Mouse (Mus musculus) ES-Bruce4 (cell line): ENCODE data around the gene Vmn1r188. TPM values are rescaled to one million over a fixed set of nuclear protein-coding genes. Genes with fewer than 3 reads are reported as not detected.
"Not testable (repeated sequence)": the region's sequence is repeated elsewhere in the genome, so short reads cannot be mapped to it uniquely, and the experiment has no call there.

Experiments
- H3K27ac ChIP-seq: 2 replicates; pipeline ENCODE4 v1.5.1; 2012; ENCODE audit warnings: low read length, inconsistent platforms; ENCODE audit not compliant: insufficient read depth
- H3K27me3 ChIP-seq: 2 replicates; pipeline ENCODE4 v1.6.1; 2012; ENCODE audit warnings: mild to moderate bottlenecking, low read length, inconsistent platforms; ENCODE audit not compliant: control insufficient read depth, poor library complexity, insufficient read depth, severe bottlenecking
- H3K36me3 ChIP-seq: 2 replicates; pipeline ENCODE4 v1.6.1; 2012; ENCODE audit warnings: inconsistent platforms, mild to moderate bottlenecking, low read length, moderate library complexity; ENCODE audit not compliant: control insufficient read depth, poor library complexity, insufficient read depth, severe bottlenecking
- H3K4me1 ChIP-seq: one replicate; pipeline ENCODE4 v1.8.1; 2011; ENCODE audit warnings: low read length; ENCODE audit not compliant: control insufficient read depth, insufficient read depth
- H3K4me3 ChIP-seq: 2 replicates; pipeline ENCODE4 v1.5.1; 2011; ENCODE audit warnings: low read depth, mild to moderate bottlenecking, low read length
- H3K9ac ChIP-seq: 2 replicates; pipeline ENCODE4 v1.6.1; 2012; ENCODE audit warnings: low read depth, mild to moderate bottlenecking, inconsistent platforms; ENCODE audit not compliant: poor library complexity, severe bottlenecking
- H3K9me3 ChIP-seq: replicated peaks from 2 replicates; pipeline ENCODE4 v1.6.1; 2012; ENCODE audit warnings: mild to moderate bottlenecking, low read length, inconsistent platforms; ENCODE audit not compliant: control insufficient read depth, poor library complexity, insufficient read depth, severe bottlenecking
- CTCF ChIP-seq: IDR thresholded peaks from one replicate; pipeline ENCODE4 v1.8.1; 2011; ENCODE audit warnings: low read depth, low read length
- EP300 ChIP-seq: IDR thresholded peaks from 2 replicates; pipeline ENCODE4 v1.6.1; 2011; ENCODE audit warnings: low read depth, low read length; ENCODE audit not compliant: insufficient read depth
- POLR2A ChIP-seq: IDR thresholded peaks from one replicate; pipeline ENCODE4 v1.8.1; 2011; ENCODE audit warnings: low read length; ENCODE audit not compliant: insufficient read depth
- polyA plus RNA-seq: library from polyadenylated mRNA; stranded (reverse); fragments of >200 nt; gene quantifications from 2 replicates; pipeline ENCODE4 v1.2.4, GENCODE M21; 2011; ENCODE audit warnings: low read depth; ENCODE audit not compliant: missing spikeins, insufficient read depth, insufficient read length

The Vmn1r188 gene
- polyA plus RNA-seq, 1 experiment = not detected

- H3K27ac ChIP-seq = no peak overlapping the region
- no peaks in the 10 kb centered on the region for H3K36me3 ChIP-seq
- H3K4me1 ChIP-seq = no peaks in the 10 kb centered on the region
- H3K9ac ChIP-seq = no peak overlapping the region
- no peak for TF ChIP-seq POLR2A
- TF ChIP-seq EP300 = no peak
- no peak for TF ChIP-seq CTCF
- no peak overlapping the region for H3K4me3 ChIP-seq
- no peaks in the 10 kb centered on the region for H3K27me3 ChIP-seq
- H3K9me3 ChIP-seq = no peaks in the 10 kb centered on the region
Measured at GRCm38 (mm10) chr13:22063468-22063867, 20.8 kb upstream of the Vmn1r188 start.

- H3K4me3 ChIP-seq, H3K9ac ChIP-seq, H3K36me3 ChIP-seq, H3K27ac ChIP-seq, H3K27me3 ChIP-seq, H3K4me1 ChIP-seq, H3K9me3 ChIP-seq: not testable (repeated sequence)
Measured at GRCm38 (mm10) chr13:22105724-22106123, 21.5 kb downstream of the Vmn1r188 start, which contains the start of gene Vmn1r189. Vmn1r189 (minus strand) TSS chr13:22105824.

GRCm38 (mm10) chr13:22136495-22137293, 52.5 kb downstream of the Vmn1r188 start:
- H3K27me3 ChIP-seq, H3K4me1 ChIP-seq, H3K9me3 ChIP-seq, H3K4me3 ChIP-seq, H3K36me3 ChIP-seq, H3K9ac ChIP-seq, H3K27ac ChIP-seq: not testable (repeated sequence)

Other genes with a start within 250 kb of the Vmn1r188 start
- 8.1 and 11.5 TPM in 2 replicates for gene Zfp184, start 139.3 kb upstream of the Vmn1r188 start, polyA plus RNA-seq
- gene Pom121l2, start 103.2 kb upstream of the Vmn1r188 start, polyA plus RNA-seq = not detected in 2 replicates
- gene Prss16, start 74.7 kb upstream of the Vmn1r188 start, polyA plus RNA-seq = 4.1 and 6.9 TPM in 2 replicates
- gene Hist1h2ah, start 48.9 kb upstream of the Vmn1r188 start, polyA plus RNA-seq = 13.0 and 17.2 TPM in 2 replicates
- 54.4 and 58.6 TPM in 2 replicates for gene Hist1h2bk, start 48.6 kb upstream of the Vmn1r188 start, polyA plus RNA-seq
- gene Hist1h4i, start 43.1 kb upstream of the Vmn1r188 start, polyA plus RNA-seq = 5.6 and 6.5 TPM in 2 replicates
- 6.3 and 7.9 TPM in 2 replicates for gene Hist1h2ag, start 41.5 kb upstream of the Vmn1r188 start, polyA plus RNA-seq
- 14.6 and 19.9 TPM in 2 replicates for gene Hist1h2bj, start 41.2 kb upstream of the Vmn1r188 start, polyA plus RNA-seq
- not detected in 2 replicates for gene Vmn1r189, start 21.4 kb downstream of the Vmn1r188 start, polyA plus RNA-seq
- gene Vmn1r191, start 99.5 kb downstream of the Vmn1r188 start, polyA plus RNA-seq = not detected in 2 replicates
- gene Vmn1r192, start 106.7 kb downstream of the Vmn1r188 start, polyA plus RNA-seq = not detected in 2 replicates
- gene Vmn1r193, start 138.7 kb downstream of the Vmn1r188 start, polyA plus RNA-seq = not detected in 2 replicates
- gene Vmn1r194, start 159.8 kb downstream of the Vmn1r188 start, polyA plus RNA-seq = not detected in 2 replicates
- not detected in 2 replicates for gene Vmn1r195, start 186.1 kb downstream of the Vmn1r188 start, polyA plus RNA-seq
- gene Vmn1r196, start 205.5 kb downstream of the Vmn1r188 start, polyA plus RNA-seq = not detected in 2 replicates
- gene Vmn1r197, start 240.1 kb downstream of the Vmn1r188 start, polyA plus RNA-seq = 0.12 TPM in 1 of 2 replicates, not detected in the other